Mouse (Mus musculus): ENCODE data around the gene Arid1b.

DNA sequence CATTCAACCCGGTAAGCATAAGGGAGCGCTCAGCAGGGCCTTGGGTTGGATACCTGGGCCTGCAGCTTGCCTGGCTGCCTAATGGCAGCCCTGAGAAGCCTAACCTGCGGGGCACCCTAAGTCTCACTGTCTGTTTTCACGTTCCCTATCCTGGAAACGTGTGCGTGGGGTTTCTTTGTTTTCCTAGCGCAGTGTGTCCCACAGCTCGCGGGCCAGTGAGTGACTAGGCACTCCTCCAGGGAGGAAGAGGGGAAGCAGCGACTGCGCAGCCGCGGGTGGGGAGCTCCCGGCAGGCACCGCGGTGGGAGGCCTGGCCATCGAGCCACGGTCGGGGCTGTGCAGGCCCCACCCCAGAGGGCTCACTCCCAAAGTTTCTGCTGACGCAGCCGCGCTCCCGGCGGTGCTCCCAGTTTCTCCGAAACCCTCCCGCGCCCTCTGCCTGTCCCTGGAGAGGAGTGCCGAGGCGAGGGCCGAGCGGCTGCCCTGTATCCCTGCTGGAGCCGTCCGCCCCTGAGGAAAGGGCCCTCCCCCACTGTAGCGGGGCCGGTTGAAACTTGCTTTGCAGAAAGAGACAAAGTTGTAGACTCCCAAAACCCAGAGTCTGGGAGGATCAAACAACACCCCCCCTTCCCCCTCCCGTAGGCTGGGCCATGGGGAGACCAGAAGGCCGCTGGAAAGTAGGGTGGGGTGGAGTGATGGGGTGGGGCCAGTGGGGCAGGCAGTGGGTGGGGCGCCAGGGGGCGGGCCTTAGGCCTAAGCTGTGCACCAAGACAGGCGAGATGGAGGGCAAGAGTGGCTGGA is 195.6 kb downstream of the Arid1b start:
- TF ChIP-seq ZC3H11A (IDR thresholded peaks at IDR 0.05; ENCODE audit: borderline replicate concordance, low read depth, low read length): no peak
- TF ChIP-seq CHD2 (IDR thresholded peaks at IDR 0.05; ENCODE audit: low read depth, low read length): no peak
- TF ChIP-seq ZNF384 (IDR thresholded peaks at IDR 0.05; ENCODE audit: low read depth, low read length): no peak

Data from ES-E14 (cell line).